Mouse (Mus musculus) heart, embryonic 10.5 days (tissue): ENCODE data around the gene Gm28035. TPM values are rescaled to one million over a fixed set of nuclear protein-coding genes. Genes with fewer than 3 reads are reported as not detected.
A peak's percentile ranks its signal among the peaks of the same experiment; 100 is the strongest.

ENCODE experiments used
- DNase-seq: peaks from one replicate; pipeline ENCODE4 v3.0.0-alpha.2; 2017; ENCODE audit warnings: low spot score
- H3K27ac ChIP-seq: fragments of 300-500 bp; sonication (generic); 2 replicates; pipeline ENCODE4 v1.5.1; 2016; ENCODE audit warnings: mild to moderate bottlenecking
- H3K27me3 ChIP-seq: fragments of 300-500 bp; sonication (generic); 2 replicates; pipeline ENCODE4 v1.6.1; 2016; ENCODE audit warnings: mild to moderate bottlenecking; ENCODE audit not compliant: poor library complexity, insufficient read depth, severe bottlenecking
- H3K36me3 ChIP-seq: fragments of 300-500 bp; sonication (generic); 2 replicates; pipeline ENCODE4 v1.6.1; 2016; ENCODE audit warnings: mild to moderate bottlenecking, moderate library complexity
- H3K4me1 ChIP-seq: fragments of 300-500 bp; sonication (generic); 2 replicates; pipeline ENCODE4 v1.6.1; 2016; ENCODE audit warnings: mild to moderate bottlenecking
- H3K4me3 ChIP-seq: fragments of 300-500 bp; sonication (generic); 2 replicates; pipeline ENCODE4 v1.5.1; 2016; ENCODE audit warnings: mild to moderate bottlenecking, moderate library complexity
- H3K9me3 ChIP-seq: fragments of 300-500 bp; sonication (generic); 2 replicates; pipeline ENCODE4 v1.6.1; 2016; ENCODE audit warnings: mild to moderate bottlenecking, moderate library complexity
- WGBS: fragments of 180-500 bp; shearing (Covaris S2); methylation state at CpG from one replicate; pipeline ENCODE4 v1.1.7; 2016; 5-methylcytosine and 5-hydroxymethylcytosine counted together
- polyA plus RNA-seq: library from polyadenylated mRNA; unstranded; fragments of >200 nt; fragmentation: Nextera tagmentation; extraction: Ambion mirVana; gene quantifications from 2 replicates; pipeline ENCODE4 v1.2.1, GENCODE M21; 2016

Gm28035 gene
- polyA plus RNA-seq, 1 experiment from 2014 or later: 0.19 TPM

DNA sequence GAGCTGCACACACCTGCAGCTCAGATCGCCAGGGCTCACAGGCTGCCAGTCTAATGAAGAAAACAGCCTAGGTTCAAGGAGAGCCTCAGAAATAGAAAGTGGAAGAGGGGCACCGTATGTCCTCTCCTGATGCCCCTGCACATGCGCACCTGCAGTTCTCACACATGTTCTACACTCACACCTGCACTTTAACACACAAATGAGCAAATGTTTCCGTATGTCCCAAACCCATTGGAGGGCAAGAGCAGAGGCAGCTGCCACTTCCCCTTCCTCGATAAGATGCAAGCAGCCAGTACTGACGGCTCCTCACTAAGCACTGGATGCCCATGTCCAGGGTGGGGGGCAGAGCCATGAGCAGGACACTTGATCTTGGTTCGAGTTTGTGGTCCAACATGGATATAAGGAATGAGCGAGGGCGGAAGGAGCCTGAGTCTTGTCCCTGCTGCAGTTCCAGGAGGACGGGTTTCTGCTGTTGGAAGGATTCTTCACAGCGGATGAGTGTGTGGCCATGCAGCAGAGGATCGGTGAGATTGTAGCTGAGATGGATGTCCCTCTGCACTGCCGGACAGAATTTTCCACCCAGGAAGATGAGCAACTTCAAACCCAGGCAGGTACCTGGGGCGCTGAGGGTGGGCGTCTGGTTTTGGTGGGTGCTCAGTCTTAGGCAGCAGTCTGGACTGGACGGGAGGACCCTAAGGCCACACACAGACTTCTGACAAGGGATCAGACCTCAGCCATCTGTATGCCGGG is 29.0 kb downstream of the Gm28035 start:
- H3K27ac ChIP-seq: peak overlapping the region; percentile 47; the same call in 1 of the 2 replicates

DNA sequence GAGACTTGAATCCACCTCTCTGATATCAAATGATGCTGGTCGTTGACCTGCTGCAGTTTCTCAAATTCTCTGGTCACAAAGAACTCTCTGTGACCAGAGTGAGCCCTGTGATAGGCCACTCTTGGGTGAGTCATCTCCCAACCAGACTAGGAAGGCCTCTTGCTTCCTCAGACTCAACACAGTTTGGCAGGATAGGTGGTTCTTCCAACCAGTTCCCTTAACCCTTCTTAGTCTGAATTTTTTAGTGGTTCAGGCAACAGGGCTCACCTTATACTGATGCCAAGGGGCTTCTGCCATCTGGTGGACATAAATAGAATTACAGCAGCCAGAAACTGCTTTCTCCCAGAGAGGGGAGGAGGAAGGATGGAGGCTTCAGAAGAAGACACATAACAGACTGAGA is 29.8 kb downstream of the Gm28035 start:
- Histone ChIP-seq H3K4me3 (no peak overlapping the region), H3K9me3 (no peaks in the 10 kb centered on the region), H3K27me3 (no peaks in the 10 kb centered on the region), H3K27ac (0 out of 2 replicates have a peak overlapping the region, but pooled peaks have one; percentile 47), H3K36me3 (peaks cover 3% of the 10 kb centered on the region; the same call in 1 of the 2 replicates), H3K4me1 (peaks cover 33% of the 10 kb centered on the region)
- 33% methylated on average over 1 of the region's 1 CpGs for WGBS
- DNase-seq: no peak

More for the DNA sequence above, 29.0 kb downstream of the Gm28035 start:
- Histone ChIP-seq H3K36me3 (peaks cover 8% of the 10 kb centered on the region), H3K4me3 (no peak overlapping the region), H3K27me3 (no peaks in the 10 kb centered on the region), H3K4me1 (peaks cover 40% of the 10 kb centered on the region), H3K9me3 (no peaks in the 10 kb centered on the region)
- WGBS: 86% methylated on average over 17 of the region's 17 CpGs
- DNase-seq: no peak

DNA sequence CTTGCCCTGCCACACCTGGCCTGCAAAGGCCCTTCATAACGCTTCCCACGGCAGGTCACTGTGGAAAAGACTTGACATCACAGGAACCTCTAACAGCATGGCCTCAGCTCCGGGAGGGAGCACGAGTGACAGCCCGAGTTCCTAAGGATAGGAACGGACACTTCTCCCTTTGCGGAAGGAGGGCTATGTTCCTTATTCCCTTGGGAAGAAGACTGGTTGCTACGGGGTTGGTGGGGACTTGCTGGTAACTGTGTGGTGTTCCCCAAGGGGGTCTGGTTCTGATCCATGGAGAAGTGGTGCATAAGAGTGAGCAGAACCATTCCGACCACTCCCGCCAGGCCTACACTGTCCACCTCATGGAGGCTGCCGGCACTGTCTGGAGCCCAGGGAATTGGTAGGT is 40.4 kb downstream of the Gm28035 start, which contains the start of gene Gm28038:
Gene Gm28038 (plus strand): TSS at position 301 of the 400 bp plus-strand sequence.
- 89% methylated on average over 11 of the region's 11 CpGs for WGBS
- no peak within 1 kb of the TSS for H3K27ac ChIP-seq
- no peak for DNase-seq
- peaks cover 12% of the 10 kb centered on the region for H3K4me1 ChIP-seq
- no peak within 1 kb of the TSS for H3K4me3 ChIP-seq
- no peaks in the 10 kb centered on the region for H3K27me3 ChIP-seq
- peaks cover 13% of the 10 kb centered on the region; the same call in 1 of the 2 replicates for H3K36me3 ChIP-seq
- no peaks in the 10 kb centered on the region for H3K9me3 ChIP-seq

DNA sequence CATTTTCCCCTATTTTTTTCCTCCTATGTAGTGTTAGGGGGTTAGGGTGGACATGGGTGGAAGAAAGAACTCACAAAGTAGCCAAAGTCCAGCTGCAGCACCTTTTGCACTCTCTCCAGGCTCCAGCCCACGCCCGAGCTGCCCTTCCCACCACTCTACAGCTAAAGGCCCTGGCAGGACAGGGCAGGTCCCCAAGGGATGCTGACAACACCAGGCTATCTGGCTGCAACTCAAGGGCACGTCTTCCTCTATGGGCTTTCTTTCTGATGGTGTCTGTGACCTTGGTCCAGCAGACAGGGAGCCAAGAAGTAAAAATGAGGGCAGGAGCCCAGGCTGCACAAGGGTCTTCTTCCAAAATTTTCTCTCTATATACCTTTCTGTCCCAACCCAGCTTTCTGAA is 41.3 kb downstream of the Gm28035 start:
- H3K4me1 ChIP-seq: peaks cover 13% of the 10 kb centered on the region
- H3K4me3 ChIP-seq: no peak overlapping the region
- H3K9me3 ChIP-seq: no peaks in the 10 kb centered on the region
- 73% methylated on average over 3 of the region's 3 CpGs for WGBS
- peaks cover 13% of the 10 kb centered on the region; the same call in 1 of the 2 replicates for H3K36me3 ChIP-seq
- H3K27ac ChIP-seq: no peak overlapping the region
- no peak for DNase-seq
- H3K27me3 ChIP-seq: no peaks in the 10 kb centered on the region

DNA sequence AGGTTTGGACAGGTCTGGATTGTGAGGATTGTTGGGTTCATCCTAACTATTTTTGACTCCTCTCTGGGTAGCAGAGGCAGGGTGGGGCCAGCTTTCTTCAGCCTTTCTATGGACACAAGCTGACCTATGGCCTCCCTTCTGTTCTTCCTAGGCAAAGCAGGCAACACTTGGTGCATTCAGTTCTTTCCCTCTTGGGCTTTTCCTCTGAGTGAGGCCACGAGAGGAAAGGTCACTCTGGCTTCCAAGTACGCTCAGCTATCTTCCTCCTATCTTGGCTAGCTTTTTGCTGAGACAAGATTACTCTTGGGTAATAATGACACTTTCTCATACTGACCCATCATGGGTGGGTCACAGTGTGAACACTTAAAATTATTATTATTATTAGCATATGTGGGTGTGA is 42.8 kb downstream of the Gm28035 start:
- no peaks in the 10 kb centered on the region for H3K27me3 ChIP-seq
- no peak for DNase-seq
- whole genome bisulfite sequencing: 86% methylated on average over 2 of the region's 2 CpGs
- peaks cover 13% of the 10 kb centered on the region; the same call in 1 of the 2 replicates for H3K36me3 ChIP-seq
- no peak overlapping the region for H3K27ac ChIP-seq
- H3K4me3 ChIP-seq: no peak overlapping the region
- H3K9me3 ChIP-seq: no peaks in the 10 kb centered on the region
- peaks cover 23% of the 10 kb centered on the region for H3K4me1 ChIP-seq

DNA sequence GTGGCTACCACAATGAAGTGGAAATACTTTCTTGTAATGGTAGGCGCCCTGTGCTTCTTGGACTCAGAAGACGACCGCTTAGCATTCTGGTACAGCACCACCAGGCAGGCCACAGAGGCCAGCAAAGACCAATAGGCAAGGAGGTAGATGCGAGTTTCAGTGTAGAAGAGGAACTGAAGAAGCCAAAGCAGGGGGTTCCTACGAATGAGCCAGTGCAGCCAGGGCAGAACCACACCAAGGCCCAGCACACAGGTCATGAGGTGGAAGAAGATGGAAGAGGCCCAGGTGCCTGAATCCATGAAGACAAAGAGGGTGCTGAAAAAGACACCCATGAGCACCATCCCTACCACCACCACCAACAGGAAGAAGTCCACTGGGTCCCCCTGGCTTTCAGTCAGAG is 44.6 kb downstream of the Gm28035 start:
- no peaks in the 10 kb centered on the region for H3K27me3 ChIP-seq
- H3K27ac ChIP-seq: no peak overlapping the region
- no peaks in the 10 kb centered on the region for H3K9me3 ChIP-seq
- no peak for DNase-seq
- H3K4me3 ChIP-seq: peak overlapping the region; percentile 97
- H3K36me3 ChIP-seq: peaks cover 18% of the 10 kb centered on the region
- H3K4me1 ChIP-seq: peaks cover 23% of the 10 kb centered on the region
- 88% methylated on average over 5 of the region's 5 CpGs for WGBS

DNA sequence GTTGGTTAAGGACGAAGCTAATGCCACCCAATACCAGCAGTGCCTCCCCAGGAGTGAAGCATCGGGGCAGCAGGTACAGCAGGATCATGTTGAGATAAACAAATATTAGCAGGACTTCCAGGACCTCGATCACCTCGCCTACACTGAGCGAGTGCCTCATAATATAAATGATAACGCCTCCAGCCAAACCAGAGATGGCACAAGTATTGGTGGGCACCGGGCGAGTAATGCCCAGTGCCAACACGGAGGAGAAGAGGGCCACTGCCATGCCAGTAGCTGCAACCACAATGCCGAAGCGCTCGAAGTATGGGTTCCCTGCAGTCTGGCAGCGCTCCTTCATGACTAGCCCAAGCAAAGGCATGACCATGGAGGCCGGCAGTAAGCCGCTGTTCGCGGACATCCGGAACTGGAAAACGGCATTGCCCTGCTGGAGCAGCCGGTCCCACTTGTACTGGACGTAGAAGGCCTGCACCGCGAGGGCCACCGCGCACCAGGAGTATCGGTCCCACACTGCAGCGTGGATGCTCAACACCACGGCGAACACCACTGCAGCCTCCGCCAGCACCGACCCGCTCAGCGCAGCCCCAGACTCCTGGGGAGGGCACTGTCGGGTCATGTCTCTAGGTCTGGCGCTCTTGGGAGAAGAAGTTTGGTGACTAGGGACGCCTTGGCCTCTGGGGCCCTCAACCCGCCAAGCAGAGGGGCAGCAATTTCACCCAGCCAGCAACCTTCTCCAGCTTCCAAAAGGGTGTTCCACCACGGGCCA is 45.2 kb downstream of the Gm28035 start:
- no peaks in the 10 kb centered on the region for H3K27me3 ChIP-seq
- DNase-seq: no peak
- H3K4me3 ChIP-seq: peak overlapping the region; percentile 97
- no peaks in the 10 kb centered on the region for H3K9me3 ChIP-seq
- WGBS: 13% methylated on average over 38 of the region's 38 CpGs
- peaks cover 23% of the 10 kb centered on the region for H3K36me3 ChIP-seq
- peak overlapping the region; percentile 94 for H3K27ac ChIP-seq
- peaks cover 23% of the 10 kb centered on the region for H3K4me1 ChIP-seq

DNA sequence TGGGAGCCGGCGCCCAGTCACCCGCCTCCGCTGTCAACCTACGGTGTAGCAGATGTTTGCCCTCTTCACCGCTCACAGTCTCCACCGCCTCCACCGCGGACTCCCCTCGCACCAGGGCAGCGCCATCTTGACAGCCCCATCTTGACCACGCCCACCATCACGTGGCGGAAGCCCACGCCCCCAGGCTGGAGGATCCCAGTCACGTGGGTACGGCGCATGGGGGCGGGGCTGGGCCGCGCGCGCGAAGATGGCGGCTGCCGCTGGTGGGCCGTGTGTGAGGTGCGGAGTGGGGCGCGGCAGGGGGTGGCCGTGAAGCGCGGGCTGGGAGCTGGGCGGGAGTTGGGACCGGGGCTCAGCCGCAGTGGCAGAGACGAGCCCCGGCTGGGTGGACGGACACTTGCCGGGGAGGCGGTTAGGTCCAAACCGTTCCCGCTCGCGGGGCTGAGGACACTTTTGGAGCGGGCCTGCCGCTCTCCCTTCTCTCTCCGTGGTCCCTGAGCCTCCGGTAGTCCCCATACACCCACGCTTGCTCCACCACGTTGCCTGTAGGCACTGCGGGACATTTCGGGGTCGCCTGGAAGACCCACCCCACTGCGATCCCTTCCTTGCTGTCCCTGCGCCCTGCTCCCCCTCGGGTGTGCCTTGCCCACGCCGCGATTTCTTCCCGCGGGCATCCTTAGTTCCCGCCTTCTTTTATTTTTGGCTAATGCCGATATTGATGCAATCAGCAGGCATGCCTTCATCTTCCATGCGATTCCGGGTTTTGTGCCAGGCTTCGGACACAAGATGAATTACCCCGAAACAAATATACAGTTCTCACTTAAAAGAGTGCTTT is 46.0 kb downstream of the Gm28035 start, which contains the start of the genes Dolk and Nup188:
Gene Dolk (minus strand): TSS at position 143 of the 835 bp plus-strand sequence.
Gene Nup188 (plus strand): TSS at position 206 of the 835 bp plus-strand sequence.
- peaks cover 23% of the 10 kb centered on the region for H3K4me1 ChIP-seq
- under 1% methylated on average over 59 of the region's 68 CpGs for WGBS
- H3K9me3 ChIP-seq: no peaks in the 10 kb centered on the region
- peak within 1 kb of the TSS; percentile 97 for H3K4me3 ChIP-seq
- H3K27ac ChIP-seq: peak within 1 kb of the TSS; percentile 94
- H3K36me3 ChIP-seq: peaks cover 23% of the 10 kb centered on the region
- peak; percentile 98 for DNase-seq
- H3K27me3 ChIP-seq: no peaks in the 10 kb centered on the region

DNA sequence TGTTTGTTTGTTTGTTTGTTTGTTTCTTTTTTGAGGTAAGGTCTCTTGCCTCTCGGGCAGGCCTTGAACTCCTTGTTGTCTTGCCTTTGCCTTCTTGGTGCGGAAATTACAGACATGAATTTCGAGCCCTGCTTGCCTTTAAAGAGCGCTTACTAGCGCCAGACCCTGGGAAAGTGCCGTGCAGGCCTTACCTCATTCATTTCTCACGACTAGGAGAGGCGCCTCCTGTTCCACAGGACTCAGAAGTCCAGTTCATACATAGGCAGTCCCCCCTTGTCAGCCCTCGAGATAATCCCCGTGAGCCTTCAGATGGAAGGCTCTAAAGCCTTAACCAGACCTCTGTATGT is 46.6 kb downstream of the Gm28035 start:
- H3K27me3 ChIP-seq: no peaks in the 10 kb centered on the region
- no peaks in the 10 kb centered on the region for H3K9me3 ChIP-seq
- WGBS: under 1% methylated on average over 10 of the region's 10 CpGs
- peaks cover 23% of the 10 kb centered on the region for H3K4me1 ChIP-seq
- DNase-seq: no peak
- H3K27ac ChIP-seq: peak overlapping the region; percentile 94
- H3K4me3 ChIP-seq: peak overlapping the region; percentile 97
- H3K36me3 ChIP-seq: peaks cover 23% of the 10 kb centered on the region

DNA sequence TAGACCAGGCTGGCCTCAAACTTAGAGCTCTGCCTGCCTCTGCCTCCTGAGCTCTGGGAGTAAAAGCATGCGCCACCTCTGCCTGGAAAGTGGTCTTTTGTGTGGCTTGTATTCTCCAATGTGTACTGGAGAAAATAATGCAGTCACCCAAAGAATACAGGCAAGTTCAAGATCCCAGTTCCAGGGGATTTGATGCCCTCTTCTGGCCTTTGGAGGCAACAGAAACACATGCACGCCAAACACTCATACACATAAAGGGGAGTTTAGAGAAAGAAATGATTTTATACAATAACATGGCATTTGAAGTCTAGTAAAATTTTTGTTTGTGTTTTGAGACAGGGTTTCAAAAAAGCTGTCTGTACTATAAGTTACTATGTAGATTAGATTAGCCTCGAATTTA is 59.2 kb downstream of the Gm28035 start:
- no peaks in the 10 kb centered on the region for H3K27me3 ChIP-seq
- no peaks in the 10 kb centered on the region for H3K4me1 ChIP-seq
- no peak overlapping the region for H3K4me3 ChIP-seq
- no peaks in the 10 kb centered on the region for H3K9me3 ChIP-seq
- WGBS: 76% methylated on average over 3 of the region's 3 CpGs
- H3K36me3 ChIP-seq: peaks cover 81% of the 10 kb centered on the region
- no peak for DNase-seq
- no peak overlapping the region for H3K27ac ChIP-seq

DNA sequence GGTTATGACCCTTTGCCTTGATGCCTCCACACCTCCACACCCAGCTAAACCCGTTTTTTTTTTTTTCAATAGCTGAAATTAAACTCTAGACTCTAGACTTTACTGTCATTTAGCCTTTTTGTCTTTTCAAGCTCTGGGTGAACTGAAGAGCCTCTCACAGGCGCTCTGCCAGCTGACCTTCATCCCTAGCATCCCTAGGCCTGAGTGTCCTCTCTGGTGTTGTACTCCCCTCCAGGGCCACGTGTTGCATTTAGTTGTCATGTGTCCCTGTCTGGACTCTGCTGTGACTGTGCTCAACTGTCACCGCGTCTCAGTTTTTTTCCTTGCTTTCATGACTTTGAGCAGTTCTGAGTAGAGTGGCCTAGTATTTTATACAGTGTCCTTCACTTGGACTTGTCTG is 59.6 kb downstream of the Gm28035 start:
- DNase-seq: no peak
- Histone ChIP-seq H3K27ac (no peak overlapping the region), H3K4me1 (no peaks in the 10 kb centered on the region), H3K4me3 (no peak overlapping the region), H3K36me3 (peaks cover 85% of the 10 kb centered on the region), H3K27me3 (no peaks in the 10 kb centered on the region), H3K9me3 (no peaks in the 10 kb centered on the region)
- 90% methylated on average over 5 of the region's 5 CpGs for WGBS

DNA sequence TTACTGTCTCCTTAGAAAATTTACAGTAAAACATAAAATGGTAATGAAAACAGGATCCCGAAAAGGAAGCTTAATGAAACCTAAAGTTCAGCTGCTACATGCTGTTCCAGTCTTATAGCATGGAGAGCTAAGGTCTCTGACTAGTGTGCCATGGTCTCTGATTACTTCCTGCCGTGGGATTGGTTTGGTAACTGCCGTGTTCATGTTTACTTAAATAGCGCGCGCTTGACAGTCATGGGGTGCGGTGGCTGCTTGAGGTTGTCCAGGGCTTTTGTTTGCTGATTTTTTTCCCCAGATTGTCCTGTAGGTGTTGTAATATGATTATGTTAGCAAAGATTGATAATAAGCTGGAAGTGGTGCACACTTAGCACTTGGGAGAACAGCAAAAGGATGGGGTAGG is 65.7 kb downstream of the Gm28035 start:
- Histone ChIP-seq H3K4me1 (no peaks in the 10 kb centered on the region), H3K27me3 (no peaks in the 10 kb centered on the region), H3K27ac (no peak overlapping the region), H3K36me3 (peaks cover 99% of the 10 kb centered on the region), H3K4me3 (no peak overlapping the region), H3K9me3 (no peaks in the 10 kb centered on the region)
- 97% methylated on average over 7 of the region's 7 CpGs for WGBS
- no peak for DNase-seq
